Mouse (Mus musculus): ENCODE measurements around the gene Srrm2.

GRCm38 (mm10) chr17:23823614-23824013 lies 33.3 kb downstream of the Srrm2 start:
- TF ChIP-seq EP300 (IDR thresholded peaks at IDR 0.05; ENCODE audit: low read depth) (no peak), CTCF (IDR thresholded peaks at IDR 0.05; ENCODE audit: low read depth) (no peak)

Measured in liver, embryonic 14.5 days (tissue).